Mouse (Mus musculus) cerebellum, adult (tissue): ENCODE measurements around the gene Sart3.
"Not testable (repeated sequence)": the region's sequence is repeated elsewhere in the genome, so short reads cannot be mapped to it uniquely, and the experiment has no call there.

Experiments
- ATAC-seq: cut with Nextera tagmentation; 2 replicates; pipeline ENCODE4 v1.9.2; 2017; ENCODE audit warnings: mild to moderate bottlenecking, moderate library complexity, mixed read lengths; ENCODE audit not compliant: insufficient number of reproducible peaks, low FRiP score, low TSS enrichment

Sart3 gene

DNA sequence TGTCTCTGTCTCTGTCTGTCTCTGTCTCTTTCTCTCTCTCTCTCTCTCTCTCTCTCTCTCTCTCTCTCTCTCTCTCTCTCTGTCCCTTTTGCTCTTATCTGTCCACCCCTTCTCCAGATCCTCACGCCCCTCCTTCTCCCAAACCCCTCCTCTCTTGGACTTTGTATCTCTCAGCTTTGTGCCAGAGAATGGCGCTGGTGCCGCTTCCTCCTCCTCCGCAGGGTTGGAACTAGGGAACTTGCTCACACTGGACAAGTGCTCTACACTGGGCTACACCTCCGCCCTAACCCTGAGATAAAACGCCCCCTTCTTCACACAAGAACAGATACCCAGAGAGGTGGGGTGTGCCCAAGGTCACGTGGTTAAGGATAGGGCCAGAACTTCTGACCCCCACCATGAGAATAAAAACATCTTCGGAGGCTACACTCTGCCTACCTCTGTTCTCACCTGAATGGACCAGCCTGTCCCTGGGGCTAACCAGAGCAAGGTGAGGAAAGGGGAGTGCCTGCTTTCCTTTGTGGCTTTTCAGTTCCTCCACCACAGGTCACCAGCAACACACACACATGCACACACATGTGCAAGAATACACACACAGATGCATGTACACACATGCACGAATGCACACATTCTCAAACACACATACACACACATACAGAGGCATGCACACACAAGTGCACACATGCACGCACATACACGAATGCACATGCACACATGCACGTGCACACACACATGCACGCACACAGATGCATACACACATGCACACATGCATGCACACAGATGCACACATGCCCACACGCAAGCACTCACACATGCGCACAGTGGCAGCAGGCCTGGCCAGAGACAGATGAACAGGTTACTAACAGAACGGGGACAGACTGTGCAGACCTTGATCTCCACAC, 19.1 kb upstream of the Sart3 start:
- no peak for ATAC-seq

DNA sequence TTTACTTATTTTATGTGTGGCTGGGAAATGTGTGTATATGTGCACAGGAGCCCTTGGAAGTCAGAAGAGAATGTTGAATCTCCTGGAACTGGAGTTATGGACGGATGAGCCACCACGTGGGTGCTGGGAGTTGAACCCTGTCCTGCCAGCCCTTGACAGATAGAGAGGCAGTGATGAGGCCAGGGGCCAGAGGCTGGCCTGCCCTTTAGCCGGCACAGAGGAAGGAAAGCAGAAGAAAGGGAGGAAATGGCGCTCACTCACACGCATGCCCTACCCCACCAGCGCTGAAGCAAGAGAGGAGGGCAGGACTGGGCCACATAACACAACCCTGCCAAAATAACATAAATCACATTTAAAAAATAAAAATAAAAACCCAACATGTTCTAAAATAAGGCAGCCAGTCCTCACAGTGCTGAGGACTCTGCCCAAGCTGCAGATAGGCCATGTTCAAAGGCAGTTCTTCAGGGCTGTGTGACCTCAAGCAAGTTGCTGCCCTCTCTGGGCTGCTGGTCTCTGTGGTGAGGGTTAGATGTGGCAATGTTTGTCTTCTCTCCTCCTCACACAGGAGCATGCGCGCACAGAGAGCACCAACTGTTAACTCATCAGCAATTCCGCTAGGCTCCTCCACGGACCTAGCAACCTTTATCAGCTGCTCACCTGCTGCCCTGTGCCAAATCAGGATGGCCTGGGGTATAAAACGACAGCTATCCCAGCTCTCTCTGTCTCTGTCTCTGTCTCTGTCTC, 18.3 kb upstream of the Sart3 start:
- no peak for ATAC-seq

DNA sequence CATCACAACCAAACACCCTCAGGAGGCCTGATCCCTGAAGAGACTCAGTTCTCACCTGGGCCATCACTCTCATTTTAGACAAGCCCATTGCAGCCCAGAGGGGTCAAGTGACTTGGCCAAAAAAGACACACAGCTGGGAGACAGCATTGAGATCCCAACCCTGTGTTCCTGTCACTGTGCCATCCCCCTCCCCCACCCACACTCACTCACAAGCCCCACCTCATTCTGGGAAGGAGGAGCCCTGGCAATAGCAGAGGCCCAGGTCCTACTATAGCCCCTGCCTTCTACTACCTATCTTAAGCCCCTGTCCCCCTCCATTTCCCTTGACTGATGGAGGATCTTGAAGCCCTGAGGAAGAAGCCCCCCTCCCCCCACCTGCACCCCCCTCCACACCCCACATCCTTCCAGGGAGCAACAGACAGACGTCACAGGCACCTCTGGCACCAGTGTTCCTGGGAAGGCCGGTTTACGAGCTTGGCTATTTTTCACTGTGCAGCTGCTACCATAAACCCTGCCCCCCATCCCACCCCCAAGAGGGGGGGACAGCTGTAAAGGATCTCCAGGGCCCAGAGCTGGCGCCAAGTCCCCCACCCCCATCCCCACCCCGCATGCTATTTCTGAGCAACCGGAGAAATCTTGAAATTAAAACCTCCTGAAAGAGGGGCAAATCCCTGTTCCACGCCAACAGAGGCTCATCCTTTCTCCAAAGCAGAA, 16.9 kb upstream of the Sart3 start:
- no peak for ATAC-seq

DNA sequence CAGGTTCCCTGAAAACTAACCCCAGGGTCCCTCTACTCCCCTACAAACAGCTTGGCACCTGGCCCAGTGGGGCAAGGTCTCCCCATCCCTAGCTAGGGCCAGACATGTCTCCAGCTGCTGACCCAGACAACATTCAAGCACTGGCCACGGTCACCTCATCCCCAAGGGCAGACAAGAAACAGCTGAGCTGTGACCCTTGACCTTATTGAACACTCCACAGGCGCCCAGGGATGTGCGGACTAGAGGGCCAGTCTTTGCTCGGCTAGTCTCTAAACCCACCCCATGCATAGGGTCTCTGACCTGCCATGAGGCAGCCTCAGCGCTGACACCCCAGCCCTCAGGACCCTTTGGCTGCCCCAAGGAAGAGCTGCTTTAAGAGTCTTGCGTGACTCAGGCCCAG, 16.3 kb upstream of the Sart3 start:
- ATAC-seq: no peak

GRCm38 (mm10) chr5:113786985-113787384, 14.7 kb upstream of the Sart3 start:
- no peak for ATAC-seq

DNA sequence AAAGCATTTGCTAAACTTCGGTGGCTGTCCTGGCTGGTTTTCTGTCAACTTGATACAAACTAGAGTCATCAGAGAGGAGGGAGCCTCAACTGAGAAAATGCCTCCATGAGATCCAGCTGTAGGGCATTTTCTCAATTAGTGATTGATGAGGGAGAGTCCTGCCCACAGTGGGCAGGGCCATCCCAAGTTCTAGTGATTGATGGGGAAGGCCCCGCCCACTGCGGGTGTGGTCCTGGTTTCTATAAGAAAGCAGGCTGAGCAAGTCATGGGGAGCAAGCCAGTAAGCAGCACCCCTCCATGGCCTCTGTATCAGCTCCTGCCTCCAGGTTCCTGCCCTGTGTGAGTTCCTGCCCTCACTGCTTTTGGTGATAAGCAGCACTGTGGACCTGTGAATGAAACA, 11.8 kb upstream of the Sart3 start:
- not testable (repeated sequence) for ATAC-seq

DNA sequence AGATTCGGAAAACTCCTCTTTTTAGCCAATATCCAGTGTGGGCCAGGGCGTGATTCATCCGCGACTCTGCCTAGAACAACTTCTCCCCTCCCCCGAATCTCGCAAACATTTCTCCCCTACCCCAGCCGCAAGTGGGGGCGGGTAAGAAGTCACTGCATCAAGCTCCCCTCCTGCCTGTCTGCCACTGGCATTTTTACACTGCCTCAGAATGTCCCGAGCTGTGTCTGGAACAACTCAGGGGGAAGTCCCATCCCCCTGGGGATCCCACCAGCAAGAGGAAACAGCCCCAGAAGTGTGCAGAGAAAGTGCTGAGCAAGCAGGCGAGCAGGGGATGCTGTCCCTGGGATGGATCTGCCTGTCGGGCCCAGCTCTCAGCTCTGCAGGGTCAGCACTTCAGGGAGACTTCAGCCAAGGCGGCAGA, 11.3 kb upstream of the Sart3 start:
- ATAC-seq: no peak

- no peak for ATAC-seq
These were observed 10.3 kb upstream of the Sart3 start for GRCm38 (mm10) chr5:113782624-113783023.

DNA sequence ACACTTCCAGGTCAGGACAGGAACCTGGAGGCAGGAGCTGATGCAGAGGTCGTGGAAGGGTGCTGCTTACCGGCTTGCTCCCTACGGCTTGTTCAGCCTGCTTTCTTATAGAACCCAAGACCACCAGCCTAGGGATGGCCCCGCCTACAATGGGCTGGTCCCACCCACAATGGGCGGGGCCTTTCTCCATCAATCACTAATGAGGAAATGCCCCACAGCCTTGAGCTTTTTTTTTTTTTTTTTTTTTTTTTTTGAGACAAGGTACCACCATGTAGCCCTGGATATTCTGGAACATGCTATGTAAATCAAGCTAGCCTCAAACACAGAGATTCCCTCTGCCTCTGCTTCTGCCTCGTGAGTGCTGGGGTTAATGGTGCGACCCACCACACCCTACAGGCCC, 9.6 kb upstream of the Sart3 start:
- no peak for ATAC-seq

GRCm38 (mm10) chr5:113781254-113781653, 8.9 kb upstream of the Sart3 start:
- no peak for ATAC-seq

DNA sequence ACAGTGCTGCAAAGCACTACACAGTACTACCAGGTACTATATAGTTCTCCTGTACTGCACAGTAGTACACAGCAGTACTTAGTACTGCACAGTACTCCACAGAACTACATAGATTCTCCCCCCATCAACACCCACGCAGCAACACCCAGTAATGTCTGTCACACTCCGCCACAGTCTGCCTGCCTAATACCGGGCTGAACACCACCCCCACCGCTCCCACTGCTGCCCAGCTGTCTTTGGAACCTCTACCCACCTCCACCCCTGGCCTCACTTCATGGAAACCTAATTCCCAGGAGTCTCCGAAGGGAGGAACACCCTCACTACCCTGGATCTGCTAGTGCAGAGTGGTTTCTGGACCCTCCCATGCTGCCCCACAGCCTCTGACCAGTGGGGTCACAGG, 8.5 kb upstream of the Sart3 start:
- no peak for ATAC-seq

GRCm38 (mm10) chr5:113780082-113780752, 7.9 kb upstream of the Sart3 start:
- no peak for ATAC-seq

- no peak for ATAC-seq
These were observed 7.3 kb upstream of the Sart3 start for GRCm38 (mm10) chr5:113779569-113779968.

DNA sequence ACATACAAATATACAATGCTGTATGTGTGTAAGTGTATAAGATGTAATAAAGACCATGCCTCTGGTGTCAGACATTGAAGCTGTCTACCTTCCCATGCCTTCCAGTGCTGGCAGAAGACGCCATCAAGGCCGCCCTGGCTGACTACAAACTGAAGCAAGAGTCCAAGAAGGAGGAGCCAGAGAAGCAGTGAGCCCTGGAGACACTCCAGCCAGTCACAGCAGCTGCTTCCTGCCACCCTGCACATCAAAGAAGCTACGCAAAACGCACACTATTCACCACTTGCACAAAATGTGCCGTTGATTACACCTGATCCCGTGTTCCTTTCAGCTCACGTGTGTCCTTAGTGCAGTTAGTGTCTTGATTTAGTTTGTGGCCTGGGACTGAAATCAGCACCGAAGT, 5.4 kb upstream of the Sart3 start:
- not testable (repeated sequence) for ATAC-seq

DNA sequence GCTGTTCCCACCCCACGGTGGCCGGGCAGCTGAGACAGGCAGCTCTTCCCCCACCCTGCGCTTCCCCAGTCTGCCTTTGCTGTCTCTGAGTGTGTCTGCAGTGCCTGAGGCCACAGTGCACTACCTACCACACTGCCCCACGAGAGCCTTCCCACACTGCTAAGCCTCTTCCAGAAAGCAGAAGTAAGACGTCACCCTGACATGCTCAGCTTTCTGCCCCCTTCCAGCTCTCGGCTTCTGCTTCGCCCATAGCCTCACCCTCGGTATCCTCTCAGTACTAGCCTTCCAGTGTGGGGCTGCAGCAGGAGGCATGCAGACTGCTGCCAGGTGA, 4.6 kb upstream of the Sart3 start:
- ATAC-seq: no peak

GRCm38 (mm10) chr5:113776128-113776895, 4.0 kb upstream of the Sart3 start:
- no peak for ATAC-seq

- no peak for ATAC-seq
These were observed 3.3 kb upstream of the Sart3 start for GRCm38 (mm10) chr5:113775585-113775984.

DNA sequence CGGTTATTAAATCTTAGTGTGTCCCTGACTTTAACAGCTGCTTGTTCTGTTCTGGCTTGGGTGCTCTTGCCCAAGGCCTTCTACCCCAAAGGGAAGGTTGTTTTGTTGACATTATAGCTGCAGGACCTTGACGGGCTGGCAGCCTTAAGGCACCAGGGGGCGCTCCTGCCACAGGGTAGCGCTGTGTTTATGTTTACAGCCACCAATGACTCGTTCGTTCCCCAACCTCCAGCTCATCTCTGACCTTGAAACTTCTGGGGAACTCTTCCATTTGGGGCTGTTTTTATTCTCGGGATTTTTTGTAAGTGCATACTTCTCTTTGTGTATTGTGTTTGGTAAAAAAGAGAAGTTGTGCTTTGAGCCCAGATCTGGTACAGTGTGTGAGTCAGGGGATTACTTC, 1.4 kb upstream of the Sart3 start:
- no peak for ATAC-seq

DNA sequence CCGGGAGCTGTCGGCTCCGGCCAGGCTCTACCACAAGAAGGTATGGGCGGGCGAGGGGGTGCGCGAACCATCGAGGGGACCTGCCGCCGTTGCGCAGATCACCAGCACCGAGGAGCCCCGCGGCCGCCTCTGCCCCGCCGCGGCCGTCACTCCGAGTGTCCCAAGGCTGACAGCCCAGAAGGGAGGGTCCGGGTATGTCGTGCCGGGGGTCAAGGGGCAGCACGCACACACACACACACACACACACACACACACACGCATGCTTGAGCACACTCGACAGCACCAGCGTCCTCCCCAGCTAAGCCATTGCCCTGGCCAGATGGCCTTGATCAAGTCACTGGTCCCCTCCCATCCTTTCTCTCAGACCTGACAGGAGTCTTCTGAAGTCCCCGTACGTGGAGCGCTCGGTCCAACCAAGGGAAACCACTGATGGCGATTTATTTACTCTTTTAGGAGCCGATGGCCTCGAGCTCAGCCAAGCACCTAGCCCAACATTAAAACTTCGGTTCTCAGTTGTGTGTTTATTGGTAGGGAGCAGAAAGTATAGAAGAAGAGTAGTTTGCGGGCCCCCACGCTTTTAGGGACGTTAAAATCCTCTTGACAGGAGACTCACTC, 702 bp upstream of the Sart3 start:
- ATAC-seq: no peak; the same call in 1 of the 2 replicates
